Mouse (Mus musculus): ENCODE data around the gene Stx3.

The Stx3 gene

DNA sequence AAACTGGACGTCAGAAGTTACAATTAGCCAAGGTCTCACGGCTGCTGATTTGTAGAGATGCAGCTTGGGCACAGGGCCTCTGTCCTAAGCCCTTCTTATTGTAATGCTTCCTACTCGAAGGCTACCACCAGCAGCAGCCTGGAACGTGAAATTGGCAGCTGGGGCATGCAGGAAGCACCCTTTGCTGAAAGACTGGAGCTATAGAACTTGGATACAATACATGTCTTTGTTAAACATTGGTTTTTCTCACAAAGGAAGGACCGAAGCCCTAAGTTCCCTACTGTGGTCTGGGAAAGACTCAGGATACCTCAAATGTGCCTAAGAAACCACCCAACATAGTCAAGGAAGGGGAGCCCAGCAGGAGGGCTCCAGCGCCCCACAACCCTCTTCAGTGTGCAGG, 11.4 kb downstream of the Stx3 start:
- no peak for DNase-seq (ENCODE audit: low spot score)

DNA sequence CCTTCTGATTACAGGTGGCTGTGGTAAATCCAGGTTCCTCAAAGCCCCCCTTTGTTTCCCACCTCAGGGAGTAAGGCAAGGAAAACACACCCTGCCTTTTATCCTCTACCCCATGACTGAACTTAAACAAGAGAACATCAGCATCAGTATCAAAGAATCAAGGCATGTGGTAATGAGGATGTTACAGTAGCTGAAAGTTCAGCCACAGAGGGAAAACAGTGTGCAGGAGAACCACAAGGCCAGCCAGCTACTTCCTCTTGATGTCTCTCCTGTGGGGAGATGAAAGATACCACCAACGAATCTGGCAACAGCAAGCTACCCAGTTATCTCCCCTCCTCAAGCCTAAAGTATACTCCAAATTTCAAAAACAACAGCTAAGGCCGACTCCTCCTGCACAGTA, 12.0 kb downstream of the Stx3 start:
- DNase-seq (ENCODE audit: low spot score), result no peak

DNA sequence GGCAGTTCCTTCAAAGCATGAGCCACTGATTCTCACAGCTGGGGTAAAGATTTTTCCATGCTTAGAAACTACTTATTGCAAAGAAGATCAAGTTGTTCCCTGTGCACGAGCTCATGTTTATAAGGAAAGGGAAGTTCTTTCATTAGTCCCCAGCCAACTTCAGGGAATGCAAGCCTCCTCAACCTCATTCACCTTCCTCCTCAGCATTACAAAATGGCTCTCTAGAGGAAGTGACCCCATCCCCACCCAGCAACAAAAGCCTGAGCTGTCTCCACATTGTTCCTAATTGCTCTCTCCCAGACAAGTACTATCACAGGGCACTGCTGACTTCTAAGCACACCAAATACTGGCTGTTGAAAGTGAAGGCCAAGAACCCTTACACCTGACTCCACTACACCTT, 14.8 kb downstream of the Stx3 start:
- no peak for DNase-seq (ENCODE audit: low spot score)

DNA sequence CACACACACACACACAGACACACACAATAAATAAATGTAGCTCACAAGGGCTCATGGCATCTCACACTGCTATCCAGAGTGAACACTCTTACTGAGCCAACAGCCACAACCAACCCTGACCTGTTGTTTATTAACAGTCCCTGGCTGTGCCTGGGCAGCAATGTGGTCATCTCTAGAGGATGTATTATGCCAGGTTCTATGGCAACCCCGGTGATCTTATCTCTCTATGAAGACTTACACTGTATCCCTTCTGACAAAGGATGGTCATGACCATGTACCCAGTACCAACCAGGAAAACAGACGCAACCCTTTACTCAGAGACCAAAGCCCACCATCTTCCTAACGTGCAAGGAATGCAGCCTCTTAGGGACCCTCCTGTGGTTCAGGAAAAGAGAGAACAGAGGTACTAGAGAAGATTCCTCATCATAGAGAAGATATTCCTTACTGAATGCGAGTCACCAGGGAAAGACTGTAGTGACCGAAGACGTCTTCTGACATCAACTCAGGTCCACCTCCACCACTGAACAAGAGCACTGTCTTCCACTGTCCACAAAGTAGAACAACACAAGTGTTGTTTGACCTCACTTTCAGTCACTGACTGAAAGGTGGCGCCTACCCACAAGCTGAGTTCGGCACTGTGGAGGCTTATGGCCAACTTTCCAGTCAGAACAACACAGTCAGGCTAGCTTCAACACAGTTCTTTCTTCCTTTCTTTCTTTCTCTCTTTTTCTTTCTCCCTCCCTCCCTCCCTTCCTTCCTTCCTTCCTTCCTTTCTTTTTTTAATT, 18.5 kb downstream of the Stx3 start:
- no peak for DNase-seq (ENCODE audit: low spot score)

DNA sequence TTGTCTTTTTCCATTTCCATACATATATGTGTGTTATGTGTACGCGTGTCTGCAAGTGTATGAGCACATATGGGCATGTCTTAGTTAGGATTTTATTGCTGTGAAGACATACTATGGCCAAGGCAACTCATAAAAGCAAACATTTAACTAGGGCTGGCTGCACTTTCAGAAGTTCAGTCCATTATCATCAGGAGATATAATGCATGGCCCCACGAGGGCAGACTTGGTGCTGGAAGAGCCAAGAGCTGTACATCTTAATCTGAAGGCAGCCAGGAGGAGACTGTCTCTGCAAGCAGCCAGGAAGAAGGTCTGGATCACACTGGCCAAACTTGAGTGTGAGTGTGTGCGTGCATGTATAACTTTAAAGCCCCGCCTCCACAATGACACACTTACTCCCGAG, 24.8 kb downstream of the Stx3 start:
- no peak for DNase-seq (ENCODE audit: low spot score)

DNA sequence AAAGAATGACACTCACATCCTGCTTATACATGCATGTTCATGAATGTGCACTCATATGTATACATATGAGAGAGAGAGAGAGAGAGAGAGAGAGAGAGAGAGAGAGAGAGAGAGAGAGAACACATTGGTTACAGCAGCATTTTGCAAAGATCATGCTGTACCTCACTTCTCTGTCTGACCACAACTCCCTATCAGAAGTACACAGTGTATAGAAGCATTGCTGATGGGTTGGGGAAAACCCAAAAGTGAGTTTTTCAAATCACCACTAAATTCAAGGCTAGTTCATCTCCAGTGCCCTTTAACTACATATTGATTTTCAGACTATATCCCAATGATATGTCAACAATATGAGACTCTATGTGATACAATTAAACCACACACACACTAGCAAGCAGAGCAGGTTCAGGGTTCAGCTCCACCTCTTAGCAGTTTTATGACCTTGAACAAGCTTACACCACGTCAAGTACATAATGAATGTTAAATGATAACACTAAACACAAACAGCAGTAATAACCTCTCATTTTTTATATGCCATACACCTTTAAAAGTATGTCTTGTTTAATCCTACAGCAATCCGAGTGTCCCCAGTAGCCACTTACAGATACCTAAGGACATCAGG, 25.4 kb downstream of the Stx3 start:
- no peak for DNase-seq (ENCODE audit: low spot score)

DNA sequence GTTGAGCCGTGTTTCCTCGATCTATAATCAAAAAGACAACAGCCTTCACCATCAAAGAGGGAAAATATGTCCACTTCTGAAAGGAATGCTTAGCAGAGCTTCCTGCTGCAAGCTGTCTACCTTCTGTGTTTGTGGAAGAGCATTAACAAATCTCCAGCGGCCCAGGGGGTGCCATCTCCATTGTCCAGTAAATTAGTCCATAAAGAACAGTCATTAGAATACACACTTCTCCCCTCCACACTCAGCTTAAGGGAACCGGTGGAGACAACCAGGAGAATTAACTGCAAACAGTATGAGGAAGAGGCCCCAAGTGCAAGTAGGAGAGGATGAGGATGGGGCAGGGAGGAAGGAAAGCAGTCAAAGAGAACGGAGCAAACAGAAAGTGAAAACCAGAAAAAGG, 27.4 kb downstream of the Stx3 start:
- DNase-seq (ENCODE audit: low spot score), result no peak

DNA sequence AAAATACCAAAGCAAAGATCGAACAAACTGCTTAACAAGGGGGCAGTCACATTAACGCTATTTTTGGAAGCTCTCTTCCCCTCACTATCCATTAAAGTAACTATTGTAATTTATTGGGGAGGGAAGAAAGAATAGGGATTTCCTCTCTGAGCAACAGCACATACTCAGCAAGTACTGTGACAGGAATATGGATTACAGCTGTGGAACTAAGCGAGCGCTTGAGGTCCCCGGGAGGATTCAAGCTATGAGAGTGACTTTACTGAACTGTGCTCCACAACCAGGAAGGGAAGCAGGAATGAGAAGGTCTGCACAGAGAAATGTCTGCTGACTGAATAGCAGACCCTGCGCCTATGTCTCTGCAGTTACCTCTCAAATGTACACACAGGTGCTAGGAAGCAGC, 30.3 kb downstream of the Stx3 start:
- DNase-seq (ENCODE audit: low spot score), result no peak

DNA sequence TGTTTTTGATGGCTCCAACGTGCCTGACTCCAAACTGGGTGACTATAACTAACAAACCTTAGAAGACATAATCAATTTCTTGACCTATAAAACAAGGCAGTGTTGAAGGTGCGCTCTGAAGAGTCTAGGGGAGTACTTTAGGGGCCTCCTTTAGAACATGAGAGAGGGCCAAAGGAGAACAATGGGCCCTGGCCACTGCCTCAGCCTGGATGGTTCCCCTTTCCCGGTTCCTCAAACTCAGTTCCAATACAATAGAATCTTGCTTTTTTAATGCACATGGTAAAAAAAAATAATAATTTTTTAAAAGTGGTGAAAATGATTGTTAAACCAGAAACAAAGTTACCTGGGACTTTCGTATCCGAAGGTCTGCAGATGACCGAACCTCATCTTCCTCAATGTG, 31.4 kb downstream of the Stx3 start:
- DNase-seq (ENCODE audit: low spot score), result no peak

DNA sequence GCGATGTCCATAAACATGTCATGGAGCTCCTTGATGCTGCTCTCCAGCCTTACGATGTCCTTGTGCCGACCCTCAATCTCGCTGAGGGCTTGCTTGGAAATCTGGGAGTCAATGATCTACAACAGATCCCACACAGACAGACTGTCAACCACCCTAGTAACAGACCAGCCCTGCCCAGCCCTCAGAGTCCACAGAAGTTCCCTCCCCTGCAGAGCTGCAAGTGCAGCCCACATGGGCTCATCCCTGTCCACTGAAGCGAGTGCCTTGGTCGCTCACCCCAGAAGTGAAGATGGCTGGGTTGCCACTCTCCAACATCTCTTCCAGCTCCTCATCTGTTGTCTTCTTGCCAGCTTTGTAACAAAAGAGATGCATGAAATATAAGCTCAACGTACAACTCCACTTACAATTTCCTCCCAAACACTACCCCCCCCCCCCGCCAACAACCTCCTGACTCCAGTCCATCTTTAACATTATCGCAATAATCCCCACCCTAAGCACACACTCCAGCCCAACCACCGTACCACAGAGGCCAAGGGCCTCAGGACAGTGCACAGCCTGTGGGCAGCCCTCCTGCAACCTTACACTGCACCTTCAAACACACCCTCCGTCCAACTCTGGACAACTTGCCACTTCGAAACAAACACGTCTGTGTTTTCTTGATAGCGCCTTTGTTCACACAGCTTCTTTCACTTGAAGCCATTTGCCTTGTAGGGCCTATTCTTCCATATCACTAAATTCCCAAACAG, 33.6 kb downstream of the Stx3 start:
- no peak for DNase-seq (ENCODE audit: low spot score)

DNA sequence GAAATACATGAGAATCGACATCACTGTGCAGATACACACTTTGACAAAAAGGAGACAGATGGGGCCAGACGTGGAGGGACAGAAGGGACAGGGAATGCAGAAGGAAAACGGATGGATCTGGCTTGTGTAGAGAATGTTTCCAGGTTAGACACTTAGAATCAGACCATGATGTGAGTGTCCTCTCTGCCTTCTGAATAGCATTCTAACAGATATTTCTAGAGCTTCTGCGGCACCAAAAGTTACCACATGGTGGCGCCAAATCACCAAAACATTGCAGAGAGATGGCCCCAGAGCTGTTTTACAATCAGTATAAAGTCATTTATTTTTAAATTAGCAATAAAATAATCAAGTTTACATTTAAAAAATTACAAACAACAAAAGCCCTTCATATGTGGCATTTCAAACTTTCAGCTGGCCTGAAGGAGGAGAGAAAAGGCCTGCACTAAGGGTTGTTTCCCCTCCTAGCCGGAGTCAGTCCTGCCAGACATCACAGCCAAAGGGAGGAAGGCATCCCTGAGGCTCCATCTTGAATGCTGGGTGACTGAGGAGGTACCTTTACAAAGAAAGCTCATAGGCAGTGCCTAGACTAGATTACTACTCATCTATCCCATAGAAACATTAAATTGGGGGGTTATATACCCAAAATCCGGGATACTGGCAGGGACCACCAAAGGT, 41.9 kb downstream of the Stx3 start:
- no peak for DNase-seq (ENCODE audit: low spot score)

DNA sequence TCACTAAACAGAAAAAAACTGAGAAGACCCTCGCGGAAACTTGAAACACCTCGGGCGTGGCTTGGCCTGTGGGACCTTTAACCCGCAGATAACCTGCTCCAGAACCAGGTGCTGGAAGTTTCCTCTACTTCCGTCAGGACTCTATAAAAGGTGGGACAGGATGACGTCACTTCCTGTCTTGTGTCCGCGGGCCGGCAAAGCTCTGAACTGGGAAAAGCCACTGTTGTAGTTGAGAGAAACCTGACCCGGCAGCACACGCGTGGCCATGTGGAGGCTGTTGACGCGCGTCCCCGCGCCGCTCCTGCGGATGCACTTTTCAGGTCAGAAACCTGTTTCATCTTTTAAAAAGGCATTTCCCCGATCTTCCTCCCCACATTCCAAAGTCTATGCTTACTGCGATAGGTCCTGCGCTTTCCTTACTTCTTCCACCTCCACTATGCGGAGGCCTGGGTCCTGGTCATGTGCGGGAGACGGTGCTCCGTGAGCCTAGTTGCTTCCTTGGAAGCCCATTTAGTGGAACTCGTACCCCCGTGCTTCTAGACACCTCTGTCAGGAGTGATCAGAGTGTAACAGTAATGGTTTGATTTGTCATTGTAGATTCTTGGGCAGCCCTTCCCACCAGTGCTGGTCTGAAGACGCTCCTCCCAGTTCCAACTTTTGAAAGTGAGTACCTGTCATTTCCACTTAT, 48.9 kb downstream of the Stx3 start, which contains the start of gene Mrpl16:
TSS of gene Mrpl16 (plus strand) at position 187 of the 688 bp plus-strand sequence.
- peak; percentile 81 for DNase-seq (ENCODE audit: low spot score)

DNA sequence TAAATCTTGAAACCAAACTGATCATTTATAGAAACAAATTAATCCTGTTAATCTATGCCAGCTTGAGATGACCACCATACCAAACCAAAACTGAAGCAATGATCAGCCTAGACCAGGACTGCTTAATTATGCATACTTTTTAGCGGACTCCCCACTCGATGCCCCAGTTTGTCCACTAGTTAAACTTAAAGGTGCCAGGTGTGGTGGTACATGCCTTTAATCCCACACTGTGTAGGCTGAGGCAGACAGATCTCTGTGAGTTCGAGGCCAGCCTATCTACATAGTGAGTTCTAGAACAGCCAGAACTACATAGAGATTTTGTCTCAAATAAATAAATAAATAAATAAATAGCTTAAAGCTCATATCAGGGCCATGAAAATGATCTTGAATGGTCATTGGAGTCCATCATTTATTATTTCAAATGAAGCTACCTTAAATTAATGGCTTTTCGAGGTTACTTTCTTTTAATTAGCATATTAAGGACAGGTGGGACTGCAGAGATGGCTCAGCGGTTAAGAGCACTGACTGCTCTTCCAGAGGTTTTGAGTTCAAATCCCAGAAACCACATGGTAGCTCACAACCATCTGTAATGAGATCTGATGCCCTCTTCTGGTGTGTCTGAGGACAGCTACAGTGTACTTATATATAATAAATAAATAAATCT, 49.8 kb downstream of the Stx3 start:
- no peak for DNase-seq (ENCODE audit: low spot score)

DNA sequence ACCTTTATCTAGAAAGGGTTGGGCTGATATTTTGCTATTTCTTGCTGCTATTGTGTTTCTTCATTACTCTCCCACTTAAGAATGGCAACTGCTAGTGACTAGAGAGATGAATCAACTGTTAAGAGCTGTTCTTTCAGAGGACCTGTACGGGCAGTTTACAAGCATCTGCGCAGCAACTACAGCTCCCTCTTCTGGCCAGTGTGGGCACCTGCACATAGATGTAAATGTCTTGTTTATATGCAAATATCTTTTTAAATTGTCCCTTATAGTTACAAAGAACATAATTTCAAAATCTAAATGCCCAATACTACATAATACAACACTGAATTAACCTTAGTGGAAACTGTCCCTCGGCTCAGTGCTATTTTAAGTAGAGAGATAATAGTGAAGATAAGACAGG, 51.0 kb downstream of the Stx3 start:
- no peak for DNase-seq (ENCODE audit: low spot score)

DNA sequence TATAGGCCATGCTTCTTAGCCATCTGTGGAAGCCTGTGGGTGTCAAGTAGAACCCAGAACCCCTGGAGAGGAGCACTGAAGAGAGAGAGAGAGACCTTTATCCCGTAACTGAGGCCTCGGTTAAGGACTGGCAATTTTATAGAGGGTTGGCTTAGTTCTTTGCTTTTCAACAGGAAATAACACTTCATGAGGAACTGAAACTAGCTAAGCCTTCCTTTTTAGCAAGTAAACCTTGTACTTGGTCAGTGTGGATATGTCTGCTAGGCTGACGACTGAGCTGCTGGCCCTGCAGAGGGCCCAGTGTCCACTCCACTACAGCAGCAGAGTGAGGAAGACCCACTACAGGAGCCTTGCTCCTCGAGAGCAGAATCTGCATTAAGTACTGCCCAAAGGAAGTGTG, 52.8 kb downstream of the Stx3 start:
- no peak for DNase-seq (ENCODE audit: low spot score)

DNA sequence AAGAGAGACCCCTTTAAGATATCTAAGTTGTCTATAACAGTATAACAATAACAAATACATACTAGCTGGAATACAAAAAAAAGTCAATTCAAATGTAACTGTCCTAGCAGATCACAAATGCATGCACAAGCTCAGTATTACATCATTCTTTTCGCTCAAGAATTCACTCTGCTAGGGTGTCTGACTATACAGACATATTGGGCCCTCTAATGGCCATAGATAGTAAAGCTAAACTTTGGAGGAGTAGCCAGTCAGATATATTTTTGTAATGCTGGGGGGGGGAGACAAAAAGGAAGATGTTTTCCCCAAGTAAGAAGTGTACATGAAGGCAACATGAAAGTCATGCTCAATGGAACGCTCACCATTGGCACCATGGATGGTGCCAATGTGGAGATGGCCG, 54.1 kb downstream of the Stx3 start:
- DNase-seq (ENCODE audit: low spot score), result no peak

DNA sequence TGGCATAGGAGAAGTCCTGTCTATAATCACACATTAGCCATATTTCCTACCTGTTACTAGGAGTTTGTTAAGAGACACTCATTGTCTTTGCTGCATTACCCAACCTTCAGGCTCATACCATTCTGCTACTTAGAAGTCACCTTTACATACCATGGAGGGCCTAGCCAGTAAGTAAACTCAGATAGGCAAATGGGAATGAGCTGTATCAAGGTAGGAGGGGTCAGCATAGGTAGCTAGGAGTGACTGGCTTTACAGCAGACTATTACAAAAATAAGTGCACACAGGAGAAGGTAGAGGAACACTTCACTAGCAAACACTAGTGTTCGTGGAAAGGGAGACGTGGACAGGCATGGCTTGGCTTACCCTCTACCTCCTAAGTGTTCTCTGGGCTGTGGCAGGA, 71.9 kb downstream of the Stx3 start, which contains the start of gene Gif:
TSS of gene Gif (plus strand) at position 257 of the 400 bp plus-strand sequence.
- DNase-seq (ENCODE audit: low spot score), result no peak

DNA sequence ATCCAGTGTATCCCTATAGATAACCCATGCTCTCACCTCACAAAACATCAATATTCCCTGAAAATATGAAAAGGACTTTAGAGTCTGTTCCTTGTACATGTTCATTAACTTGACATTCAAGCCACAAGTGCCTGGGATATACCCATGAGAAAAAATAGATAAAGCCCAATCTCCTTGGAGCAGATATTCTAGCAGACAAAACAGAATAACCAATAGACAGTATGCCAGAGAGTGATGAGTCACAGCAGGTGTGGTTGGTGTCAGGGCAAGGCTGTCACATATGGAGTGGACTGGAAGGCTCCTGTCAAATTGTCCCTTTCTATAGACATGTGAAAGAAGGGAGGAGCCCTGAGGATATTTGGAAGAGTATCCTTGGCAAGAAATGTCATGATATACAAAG, 73.5 kb downstream of the Stx3 start:
- DNase-seq (ENCODE audit: low spot score), result no peak

DNA sequence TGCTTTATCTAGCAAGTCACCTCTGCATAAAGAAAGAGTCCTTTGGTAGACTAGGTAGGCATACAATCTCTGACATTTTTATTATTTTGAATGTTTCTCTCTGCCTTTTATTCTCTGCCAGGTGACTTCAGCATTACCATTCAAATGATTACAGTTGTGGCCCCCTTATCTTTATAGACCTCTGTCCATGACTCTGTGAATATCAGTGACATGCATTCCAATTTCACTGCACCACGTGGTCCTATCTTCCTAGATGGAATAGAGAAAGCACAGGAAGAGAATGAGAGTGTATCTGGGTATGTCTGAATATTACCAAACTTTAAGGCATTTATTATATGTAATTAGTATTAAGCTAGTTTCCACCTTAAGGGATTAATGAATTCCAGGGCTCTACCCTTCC, 82.7 kb downstream of the Stx3 start:
- no peak for DNase-seq (ENCODE audit: low spot score)

DNA sequence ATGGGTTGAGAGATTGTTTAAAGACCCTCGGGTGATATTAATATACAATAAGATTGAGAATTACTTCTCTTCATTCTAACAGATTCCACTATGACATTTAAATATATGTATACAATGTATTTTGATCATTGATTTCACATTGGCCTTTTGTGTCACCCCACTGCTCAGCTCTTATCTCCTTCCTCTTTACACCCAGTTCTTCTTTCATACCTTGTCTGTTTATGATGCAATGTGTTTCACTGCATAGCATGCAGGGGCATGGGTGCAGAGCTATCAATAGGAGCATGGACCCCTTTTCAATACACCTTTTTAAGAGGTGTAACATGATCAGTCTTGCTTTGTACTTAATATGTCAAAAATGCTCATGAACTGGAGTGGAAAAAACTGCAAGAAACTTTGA, 88.9 kb downstream of the Stx3 start:
- DNase-seq (ENCODE audit: low spot score), result no peak

DNA sequence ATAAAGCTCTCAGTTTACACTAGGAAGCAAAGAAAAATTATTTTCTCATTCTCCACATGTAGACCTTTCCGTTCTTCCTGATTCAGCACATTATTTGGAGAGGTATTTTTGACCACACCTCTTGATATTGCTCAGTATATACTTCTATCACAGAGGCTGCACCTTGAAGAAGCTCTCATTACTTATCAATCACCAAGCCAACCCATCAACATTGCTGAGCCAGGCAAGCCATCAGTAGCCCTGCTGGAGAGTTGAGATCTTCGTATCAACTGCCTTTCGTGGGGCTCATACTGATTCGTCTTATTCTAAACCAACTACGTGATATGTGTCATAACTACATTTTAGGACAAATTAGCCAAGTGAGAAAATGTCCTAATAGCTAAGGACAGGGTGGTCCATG, 91.9 kb downstream of the Stx3 start:
- DNase-seq (ENCODE audit: low spot score), result no peak
